Mouse (Mus musculus): Measurements from ENCODE around the gene Lhfp. TPM values are rescaled to one million over a fixed set of nuclear protein-coding genes. Genes with fewer than 3 reads are reported as not detected.
"Not testable (repeated sequence)": the region's sequence is repeated elsewhere in the genome, so short reads cannot be mapped to it uniquely, and the experiment has no call there.

Gene Lhfp
- polyA plus RNA-seq, 1 experiment from 2014 or later, result 48.1 TPM

GRCm38 (mm10) chr3:53109879-53110278, 68.6 kb downstream of the Lhfp start:
- WGBS, result 53% methylated on average over 3 of the region's 3 CpGs
- H3K27ac ChIP-seq (replicated peaks; ENCODE audit: low read depth, low read length), result no peak overlapping the region

GRCm38 (mm10) chr3:53112048-53112447, 70.7 kb downstream of the Lhfp start:
- ATAC-seq (ENCODE audit: low FRiP score, low TSS enrichment) (no peak), DNase-seq (no peak)
- no peak overlapping the region for H3K4me2 ChIP-seq (ENCODE audit: low read length)
- no peak overlapping the region for H3K9ac ChIP-seq (replicated peaks; ENCODE audit: low read length)
- no peak overlapping the region for H3K27ac ChIP-seq (replicated peaks; ENCODE audit: low read depth, low read length)
- H3K36me3 ChIP-seq (ENCODE audit: control insufficient read depth, insufficient read depth, low read length), result no peaks in the 10 kb centered on the region
- 0 out of 2 replicates have a peak, but pooled peaks cover 4% of the 10 kb centered on the region for H3K4me1 ChIP-seq (ENCODE audit: control insufficient read depth, insufficient read depth, low read length)
- 95% methylated on average over 7 of the region's 7 CpGs for WGBS
- peaks cover 3% of the 10 kb centered on the region; the same call in 1 of the 2 replicates for H3K9me3 ChIP-seq (ENCODE audit: control insufficient read depth, low read length)
- H3K4me3 ChIP-seq (replicated peaks; ENCODE audit: low read depth, low read length), result no peak overlapping the region
- H3K27me3 ChIP-seq (ENCODE audit: control insufficient read depth, insufficient read depth, low read length), result no peaks in the 10 kb centered on the region

More at GRCm38 (mm10) chr3:53109879-53110278, 68.6 kb downstream of the Lhfp start:
- H3K4me1 ChIP-seq (ENCODE audit: control insufficient read depth, insufficient read depth, low read length), result 0 out of 2 replicates have a peak, but pooled peaks cover 4% of the 10 kb centered on the region
- no peak overlapping the region for H3K9ac ChIP-seq (replicated peaks; ENCODE audit: low read length)
- no peak overlapping the region for H3K4me2 ChIP-seq (ENCODE audit: low read length)
- ATAC-seq (ENCODE audit: low FRiP score, low TSS enrichment) (no peak), DNase-seq (no peak)
- H3K27me3 ChIP-seq (ENCODE audit: control insufficient read depth, insufficient read depth, low read length), result no peaks in the 10 kb centered on the region
- H3K9me3 ChIP-seq (ENCODE audit: control insufficient read depth, low read length), result peaks cover 3% of the 10 kb centered on the region; the same call in 1 of the 2 replicates
- H3K36me3 ChIP-seq (ENCODE audit: control insufficient read depth, insufficient read depth, low read length), result no peaks in the 10 kb centered on the region
- no peak overlapping the region for H3K4me3 ChIP-seq (replicated peaks; ENCODE audit: low read depth, low read length)

GRCm38 (mm10) chr3:53118755-53119154, 77.4 kb downstream of the Lhfp start:
- WGBS, result 79% methylated on average over 3 of the region's 9 CpGs
- not testable (repeated sequence) for H3K9ac ChIP-seq (replicated peaks; ENCODE audit: low read length); H3K4me1 ChIP-seq (ENCODE audit: control insufficient read depth, insufficient read depth, low read length); H3K36me3 ChIP-seq (ENCODE audit: control insufficient read depth, insufficient read depth, low read length); H3K9me3 ChIP-seq (ENCODE audit: control insufficient read depth, low read length); H3K27ac ChIP-seq (replicated peaks; ENCODE audit: low read depth, low read length); DNase-seq; ATAC-seq (ENCODE audit: low FRiP score, low TSS enrichment); H3K27me3 ChIP-seq (ENCODE audit: control insufficient read depth, insufficient read depth, low read length); H3K4me2 ChIP-seq (ENCODE audit: low read length); H3K4me3 ChIP-seq (replicated peaks; ENCODE audit: low read depth, low read length)

GRCm38 (mm10) chr3:53119978-53120377, 78.7 kb downstream of the Lhfp start:
- Histone ChIP-seq H3K4me3 (replicated peaks; ENCODE audit: low read depth, low read length) (no peak overlapping the region), H3K9me3 (ENCODE audit: control insufficient read depth, low read length) (no peaks in the 10 kb centered on the region), H3K27me3 (ENCODE audit: control insufficient read depth, insufficient read depth, low read length) (no peaks in the 10 kb centered on the region), H3K36me3 (ENCODE audit: control insufficient read depth, insufficient read depth, low read length) (no peaks in the 10 kb centered on the region), H3K9ac (replicated peaks; ENCODE audit: low read length) (no peak overlapping the region), H3K4me2 (ENCODE audit: low read length) (no peak overlapping the region), H3K27ac (replicated peaks; ENCODE audit: low read depth, low read length) (no peak overlapping the region), H3K4me1 (ENCODE audit: control insufficient read depth, insufficient read depth, low read length) (no peaks in the 10 kb centered on the region)
- no peak for ATAC-seq (ENCODE audit: low FRiP score, low TSS enrichment)
- WGBS, result 95% methylated on average over 6 of the region's 6 CpGs
- no peak for DNase-seq

GRCm38 (mm10) chr3:53125495-53125894, 84.2 kb downstream of the Lhfp start:
- no peak overlapping the region for H3K4me3 ChIP-seq (replicated peaks; ENCODE audit: low read depth, low read length)
- 74% methylated on average over 8 of the region's 8 CpGs for WGBS
- no peak for DNase-seq

GRCm38 (mm10) chr3:53138785-53139184, 97.5 kb downstream of the Lhfp start:
- DNase-seq (no peak), ATAC-seq (ENCODE audit: low FRiP score, low TSS enrichment) (no peak)
- Histone ChIP-seq H3K4me3 (replicated peaks; ENCODE audit: low read depth, low read length) (no peak overlapping the region), H3K27me3 (ENCODE audit: control insufficient read depth, insufficient read depth, low read length) (no peaks in the 10 kb centered on the region), H3K9me3 (ENCODE audit: control insufficient read depth, low read length) (no peaks in the 10 kb centered on the region; the same call in 1 of the 2 replicates), H3K27ac (replicated peaks; ENCODE audit: low read depth, low read length) (no peak overlapping the region), H3K4me2 (ENCODE audit: low read length) (no peak overlapping the region), H3K9ac (replicated peaks; ENCODE audit: low read length) (no peak overlapping the region), H3K4me1 (ENCODE audit: control insufficient read depth, insufficient read depth, low read length) (no peaks in the 10 kb centered on the region), H3K36me3 (ENCODE audit: control insufficient read depth, insufficient read depth, low read length) (no peaks in the 10 kb centered on the region)
- 98% methylated on average over 2 of the region's 2 CpGs for WGBS

More at GRCm38 (mm10) chr3:53125495-53125894, 84.2 kb downstream of the Lhfp start:
- Histone ChIP-seq H3K27ac (replicated peaks; ENCODE audit: low read depth, low read length) (no peak overlapping the region), H3K4me1 (ENCODE audit: control insufficient read depth, insufficient read depth, low read length) (no peaks in the 10 kb centered on the region), H3K27me3 (ENCODE audit: control insufficient read depth, insufficient read depth, low read length) (no peaks in the 10 kb centered on the region), H3K36me3 (ENCODE audit: control insufficient read depth, insufficient read depth, low read length) (no peaks in the 10 kb centered on the region), H3K9ac (replicated peaks; ENCODE audit: low read length) (no peak overlapping the region), H3K9me3 (ENCODE audit: control insufficient read depth, low read length) (no peaks in the 10 kb centered on the region), H3K4me2 (ENCODE audit: low read length) (no peak overlapping the region)
- ATAC-seq (ENCODE audit: low FRiP score, low TSS enrichment), result no peak

GRCm38 (mm10) chr3:53139205-53139604, 97.9 kb downstream of the Lhfp start:
- no peaks in the 10 kb centered on the region for H3K4me1 ChIP-seq (ENCODE audit: control insufficient read depth, insufficient read depth, low read length)
- no peak overlapping the region for H3K9ac ChIP-seq (replicated peaks; ENCODE audit: low read length)
- DNase-seq (no peak), ATAC-seq (ENCODE audit: low FRiP score, low TSS enrichment) (no peak)
- no peak overlapping the region for H3K27ac ChIP-seq (replicated peaks; ENCODE audit: low read depth, low read length)
- H3K4me2 ChIP-seq (ENCODE audit: low read length), result no peak overlapping the region
- H3K36me3 ChIP-seq (ENCODE audit: control insufficient read depth, insufficient read depth, low read length), result no peaks in the 10 kb centered on the region
- H3K9me3 ChIP-seq (ENCODE audit: control insufficient read depth, low read length), result no peaks in the 10 kb centered on the region; the same call in 1 of the 2 replicates
- H3K27me3 ChIP-seq (ENCODE audit: control insufficient read depth, insufficient read depth, low read length), result no peaks in the 10 kb centered on the region
- H3K4me3 ChIP-seq (replicated peaks; ENCODE audit: low read depth, low read length), result no peak overlapping the region

GRCm38 (mm10) chr3:53139642-53140041, 98.3 kb downstream of the Lhfp start:
- H3K4me2 ChIP-seq (ENCODE audit: low read length), result no peak overlapping the region
- H3K36me3 ChIP-seq (ENCODE audit: control insufficient read depth, insufficient read depth, low read length), result no peaks in the 10 kb centered on the region
- no peak overlapping the region for H3K9ac ChIP-seq (replicated peaks; ENCODE audit: low read length)
- no peaks in the 10 kb centered on the region; the same call in 1 of the 2 replicates for H3K9me3 ChIP-seq (ENCODE audit: control insufficient read depth, low read length)
- no peak overlapping the region for H3K27ac ChIP-seq (replicated peaks; ENCODE audit: low read depth, low read length)
- H3K4me1 ChIP-seq (ENCODE audit: control insufficient read depth, insufficient read depth, low read length), result no peaks in the 10 kb centered on the region
- DNase-seq, result no peak
- ATAC-seq (ENCODE audit: low FRiP score, low TSS enrichment), result no peak
- no peaks in the 10 kb centered on the region for H3K27me3 ChIP-seq (ENCODE audit: control insufficient read depth, insufficient read depth, low read length)
- no peak overlapping the region for H3K4me3 ChIP-seq (replicated peaks; ENCODE audit: low read depth, low read length)
- 83% methylated on average over 5 of the region's 5 CpGs for WGBS

- 70% methylated on average over 9 of the region's 9 CpGs for WGBS
- H3K4me2 ChIP-seq (ENCODE audit: low read length), result no peak overlapping the region
- no peaks in the 10 kb centered on the region for H3K9me3 ChIP-seq (ENCODE audit: control insufficient read depth, low read length)
- H3K4me1 ChIP-seq (ENCODE audit: control insufficient read depth, insufficient read depth, low read length), result no peaks in the 10 kb centered on the region
- ATAC-seq (ENCODE audit: low FRiP score, low TSS enrichment) (no peak), DNase-seq (no peak)
- no peak overlapping the region for H3K9ac ChIP-seq (replicated peaks; ENCODE audit: low read length)
- H3K27ac ChIP-seq (replicated peaks; ENCODE audit: low read depth, low read length), result no peak overlapping the region
- no peaks in the 10 kb centered on the region for H3K36me3 ChIP-seq (ENCODE audit: control insufficient read depth, insufficient read depth, low read length)
- no peak overlapping the region for H3K4me3 ChIP-seq (replicated peaks; ENCODE audit: low read depth, low read length)
- no peaks in the 10 kb centered on the region for H3K27me3 ChIP-seq (ENCODE audit: control insufficient read depth, insufficient read depth, low read length)
Observed at GRCm38 (mm10) chr3:53142528-53142927, 101.2 kb downstream of the Lhfp start.

Data from midbrain, embryonic 14.5 days (tissue).